Mouse (Mus musculus) embryonic facial prominence, embryonic 11.5 days (tissue): Measurements from ENCODE around the gene Emc6. TPM values are rescaled to one million over a fixed set of nuclear protein-coding genes. Genes with fewer than 3 reads are reported as not detected.

Source experiments
- ATAC-seq: fragments of 200-750 bp; cut with Nextera tagmentation; replicated peaks from 2 replicates; pipeline ENCODE4 v1.8.0; 2017; ENCODE audit warnings: low read depth; ENCODE audit not compliant: insufficient number of reproducible peaks, low FRiP score, low TSS enrichment
- DNase-seq: peaks from one replicate; pipeline ENCODE4 v3.0.0-alpha.2; 2015; ENCODE audit warnings: low spot score
- H3K27ac ChIP-seq: fragments of 300-500 bp; sonication (generic); replicated peaks from 2 replicates; pipeline ENCODE4 v1.5.1; 2014; ENCODE audit warnings: mild to moderate bottlenecking, low read depth, low read length, control low read depth
- H3K27me3 ChIP-seq: fragments of 300-500 bp; sonication (generic); 2 replicates; pipeline ENCODE4 v1.6.1; 2014; ENCODE audit warnings: mild to moderate bottlenecking, low read length, moderate library complexity, mixed read lengths; ENCODE audit not compliant: control insufficient read depth, insufficient read depth
- H3K36me3 ChIP-seq: fragments of 300-500 bp; sonication (generic); replicated peaks from 2 replicates; pipeline ENCODE4 v1.6.1; 2014; ENCODE audit warnings: low read depth, mild to moderate bottlenecking, low read length, moderate library complexity, mixed read lengths; ENCODE audit not compliant: control insufficient read depth, insufficient read depth
- H3K4me1 ChIP-seq: fragments of 300-500 bp; sonication (generic); 2 replicates; pipeline ENCODE4 v1.6.1; 2014; ENCODE audit warnings: low read length, mixed read lengths; ENCODE audit not compliant: control insufficient read depth, insufficient read depth
- H3K4me2 ChIP-seq: fragments of 300-500 bp; sonication (generic); 2 replicates; pipeline ENCODE4 v1.6.1; 2014; ENCODE audit warnings: low read depth, mild to moderate bottlenecking, control low read depth, low read length, moderate library complexity
- H3K4me3 ChIP-seq: fragments of 300-500 bp; sonication (generic); 2 replicates; pipeline ENCODE4 v1.5.1; 2014; ENCODE audit warnings: low read depth, low read length, control low read depth
- H3K9ac ChIP-seq: fragments of 300-500 bp; sonication (generic); replicated peaks from 2 replicates; pipeline ENCODE4 v1.6.1; 2014; ENCODE audit warnings: mild to moderate bottlenecking, control low read depth, low read length
- H3K9me3 ChIP-seq: fragments of 300-500 bp; sonication (generic); replicated peaks from 2 replicates; pipeline ENCODE4 v1.6.1; 2016; ENCODE audit warnings: mild to moderate bottlenecking, low read length, inconsistent platforms, mixed read lengths; ENCODE audit not compliant: control insufficient read depth
- WGBS: fragments of 180-500 bp; shearing (Covaris S2); extraction: QIAGEN DNeasy Blood & Tissue Kit; methylation state at CpG from one replicate; pipeline ENCODE4 v1.1.7; 2014; 5-methylcytosine and 5-hydroxymethylcytosine counted together
- polyA plus RNA-seq: library from polyadenylated mRNA; unstranded; fragments of >200 nt; fragmentation: Nextera tagmentation; extraction: Ambion mirVana; gene quantifications from 2 replicates; pipeline ENCODE4 v1.2.1, GENCODE M21; 2014

Emc6 gene
- 112 and 115 TPM in 2 replicates for polyA plus RNA-seq

DNA sequence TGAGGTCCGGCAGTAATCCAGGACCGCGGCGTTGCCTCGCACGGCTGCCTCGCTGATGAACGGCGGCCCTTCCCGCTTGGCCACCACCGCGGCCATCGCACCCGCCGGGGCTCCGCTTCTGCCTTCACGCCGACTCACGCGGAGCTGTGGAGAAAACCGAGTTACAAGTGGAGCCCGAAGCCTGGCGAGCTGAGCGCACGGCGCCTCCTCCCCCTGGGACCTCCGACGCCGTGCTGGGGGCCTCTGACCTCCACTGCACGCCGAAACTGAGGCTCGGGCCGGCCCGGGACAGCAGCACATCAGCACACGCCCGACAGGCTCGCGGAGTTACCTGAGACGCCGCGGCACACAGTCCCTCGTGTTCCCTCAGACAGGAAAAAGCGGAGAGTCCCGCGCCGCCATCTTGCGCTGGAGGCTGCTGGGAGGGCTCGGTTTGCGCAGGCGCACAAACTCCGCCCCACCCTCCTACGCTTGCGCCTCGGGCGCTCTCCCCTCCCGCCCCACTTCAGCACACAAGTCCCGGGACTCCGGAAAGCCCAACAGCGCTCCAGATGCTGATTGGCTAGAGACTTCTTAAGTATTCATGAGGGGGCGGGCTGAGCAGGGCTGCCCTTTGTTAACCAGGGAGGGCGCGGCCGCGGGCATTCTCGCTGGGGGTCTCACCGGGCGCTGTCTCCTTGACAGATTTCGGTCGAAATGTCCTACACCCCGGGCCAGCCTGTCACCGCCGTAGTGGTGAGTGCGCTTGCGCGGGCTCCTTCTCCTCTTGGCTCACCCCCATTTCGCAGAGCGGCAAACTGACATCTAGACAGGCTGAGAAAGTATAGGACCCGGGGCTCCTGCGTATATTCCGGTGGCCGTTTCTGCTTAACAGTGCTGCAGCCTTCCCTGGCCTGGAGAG, at the start of gene Emc6, which contains the start of gene Tax1bp3:
Gene Emc6 (minus strand): TSS at position 430 of the 901 bp plus-strand sequence.
Gene Tax1bp3 (plus strand): TSS at position 476 of the 901 bp plus-strand sequence.
- ATAC-seq = peak; percentile 97
- Histone ChIP-seq H3K4me1 (no peaks in the 10 kb centered on the region), H3K4me2 (peak within 1 kb of the TSS; percentile 55), H3K9me3 (no peaks in the 10 kb centered on the region), H3K9ac (peak within 1 kb of the TSS; percentile 87), H3K4me3 (peak within 1 kb of the TSS; percentile 85), H3K36me3 (no peaks in the 10 kb centered on the region; the same call in 1 of the 2 replicates), H3K27ac (peak within 1 kb of the TSS; percentile 90), H3K27me3 (no peaks in the 10 kb centered on the region)
- WGBS = under 1% methylated on average over 76 of the region's 81 CpGs
- DNase-seq = peak; percentile 99

GRCm38 (mm10) chr11:73225856-73226255, 49.0 kb upstream of the Emc6 start:
- H3K36me3 ChIP-seq = no peaks in the 10 kb centered on the region
- no peak overlapping the region for H3K9ac ChIP-seq
- 90% methylated on average over 6 of the region's 6 CpGs for WGBS
- H3K4me1 ChIP-seq = no peaks in the 10 kb centered on the region
- DNase-seq (no peak), ATAC-seq (no peak)
- no peak overlapping the region for H3K27ac ChIP-seq
- H3K27me3 ChIP-seq = no peaks in the 10 kb centered on the region
- no peak overlapping the region for H3K4me2 ChIP-seq
- no peak overlapping the region for H3K4me3 ChIP-seq
- H3K9me3 ChIP-seq = no peaks in the 10 kb centered on the region

DNA sequence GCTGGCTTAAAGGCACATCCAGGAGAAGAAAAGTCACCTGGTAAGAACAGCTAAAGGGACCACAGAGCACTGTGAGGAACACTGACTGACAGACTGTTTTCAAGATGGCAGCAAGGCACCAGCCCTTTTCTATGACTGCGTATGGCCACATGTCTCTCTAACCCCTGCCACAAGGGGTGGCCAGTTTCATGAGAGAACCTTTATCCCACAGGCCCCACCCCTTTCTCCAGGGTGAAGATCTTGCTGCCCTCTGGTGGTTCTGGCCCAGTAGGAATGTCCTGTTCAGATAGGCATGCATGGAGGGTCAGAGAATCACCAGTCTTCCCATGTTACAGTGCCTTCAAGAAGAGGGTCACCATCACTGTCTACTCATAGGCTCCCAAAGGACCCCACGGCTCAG, 47.1 kb upstream of the Emc6 start:
- 73% methylated on average over 2 of the region's 2 CpGs for WGBS
- no peak for ATAC-seq

DNA sequence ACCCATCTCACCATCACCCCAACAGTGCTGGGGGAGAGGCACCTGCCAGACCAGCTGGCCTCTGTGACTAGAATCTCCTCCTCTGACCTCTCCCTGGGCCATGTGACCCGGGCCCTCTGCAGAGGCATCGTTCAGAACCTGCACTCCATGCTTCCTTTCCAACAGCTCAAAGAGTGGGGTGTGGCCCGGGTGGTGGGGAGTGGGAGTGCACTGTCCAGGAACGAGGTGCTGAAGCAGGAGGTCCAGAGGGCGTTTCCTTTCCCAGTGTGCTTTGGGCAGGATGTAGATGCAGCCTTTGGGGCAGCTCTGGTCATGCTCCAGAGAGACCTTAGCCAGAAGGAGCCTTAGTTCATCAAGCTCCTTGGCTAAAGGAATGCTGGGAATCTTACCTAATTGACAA, 46.0 kb upstream of the Emc6 start:
- Histone ChIP-seq H3K4me1 (no peaks in the 10 kb centered on the region), H3K4me3 (no peak overlapping the region), H3K27me3 (no peaks in the 10 kb centered on the region), H3K9ac (no peak overlapping the region), H3K27ac (no peak overlapping the region), H3K4me2 (no peak overlapping the region), H3K36me3 (no peaks in the 10 kb centered on the region), H3K9me3 (no peaks in the 10 kb centered on the region)
- ATAC-seq (no peak), DNase-seq (no peak)
- WGBS = 44% methylated on average over 5 of the region's 5 CpGs

More for the DNA sequence above, 47.1 kb upstream of the Emc6 start:
- no peaks in the 10 kb centered on the region for H3K27me3 ChIP-seq
- H3K27ac ChIP-seq = no peak overlapping the region
- H3K9me3 ChIP-seq = no peaks in the 10 kb centered on the region
- no peak for DNase-seq
- H3K4me1 ChIP-seq = no peaks in the 10 kb centered on the region
- no peak overlapping the region for H3K4me2 ChIP-seq
- no peak overlapping the region for H3K4me3 ChIP-seq
- H3K36me3 ChIP-seq = no peaks in the 10 kb centered on the region
- no peak overlapping the region for H3K9ac ChIP-seq

DNA sequence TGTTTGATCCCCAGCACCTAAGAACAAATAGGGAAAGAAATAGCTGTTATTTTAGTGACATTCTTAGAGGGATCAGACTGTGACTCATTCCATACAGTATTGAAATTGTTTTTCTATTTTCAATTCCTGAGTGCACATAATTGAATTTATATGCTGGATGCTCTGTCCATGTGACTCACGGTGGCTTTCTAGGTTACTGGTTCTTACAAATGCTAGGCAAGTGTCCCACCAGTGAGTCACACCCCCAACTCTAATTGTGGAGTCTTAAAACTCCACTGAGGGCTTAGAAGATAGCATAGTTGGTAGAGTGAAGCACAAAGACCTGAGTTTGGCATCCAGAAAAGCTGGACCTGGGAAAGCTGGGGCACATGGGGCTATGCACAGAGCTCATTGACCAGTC, 43.8 kb upstream of the Emc6 start:
- H3K36me3 ChIP-seq = no peaks in the 10 kb centered on the region
- no peak overlapping the region for H3K9ac ChIP-seq
- ATAC-seq = no peak
- no peak for DNase-seq
- 94% methylated on average over 1 of the region's 1 CpGs for WGBS
- H3K4me3 ChIP-seq = no peak overlapping the region
- no peaks in the 10 kb centered on the region for H3K4me1 ChIP-seq
- no peak overlapping the region for H3K4me2 ChIP-seq
- H3K9me3 ChIP-seq = no peaks in the 10 kb centered on the region
- H3K27ac ChIP-seq = no peak overlapping the region
- no peaks in the 10 kb centered on the region for H3K27me3 ChIP-seq

DNA sequence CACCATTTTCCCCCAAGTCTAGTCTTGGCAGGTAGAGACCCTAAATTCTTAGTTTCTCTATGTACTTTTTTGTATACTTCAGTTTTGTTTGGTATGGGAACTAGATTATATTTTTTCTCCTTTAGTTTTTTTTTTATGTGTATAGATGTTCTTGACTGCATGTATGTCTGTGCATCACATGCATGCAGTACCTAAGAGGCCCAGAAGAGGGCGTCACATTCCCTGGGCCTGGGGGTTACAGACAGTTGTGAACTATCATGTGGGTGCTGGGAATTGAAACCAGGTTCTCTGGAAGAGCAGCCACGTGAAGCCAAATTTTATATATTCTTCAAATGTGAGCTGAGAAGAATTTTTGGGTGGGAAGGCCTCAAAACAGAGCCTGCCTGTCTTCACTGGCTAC, 42.8 kb upstream of the Emc6 start:
- Histone ChIP-seq H3K4me1 (no peaks in the 10 kb centered on the region), H3K36me3 (no peaks in the 10 kb centered on the region), H3K9ac (no peak overlapping the region), H3K9me3 (no peaks in the 10 kb centered on the region), H3K27ac (no peak overlapping the region), H3K4me3 (no peak overlapping the region), H3K4me2 (no peak overlapping the region), H3K27me3 (no peaks in the 10 kb centered on the region)
- DNase-seq (no peak), ATAC-seq (no peak)
- WGBS = 64% methylated on average over 2 of the region's 2 CpGs

DNA sequence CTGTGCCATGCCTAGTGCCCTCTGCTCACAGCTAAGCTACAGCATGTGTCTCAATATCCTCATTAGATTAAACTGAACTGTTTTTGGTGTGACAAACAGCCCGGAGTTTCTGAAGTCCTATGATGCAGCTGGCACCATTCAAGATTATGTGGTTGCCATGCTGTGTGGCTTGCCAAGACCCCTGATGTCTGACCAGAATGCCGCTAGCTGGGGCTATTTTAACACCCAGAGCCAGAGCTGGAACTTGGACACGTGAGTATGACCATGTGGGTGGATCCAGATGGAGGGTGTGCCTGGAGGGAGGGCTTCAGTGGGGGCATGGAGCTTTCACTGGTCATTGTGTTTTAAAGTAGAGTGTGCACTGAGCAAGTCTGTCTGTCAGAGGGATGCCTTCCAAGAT, 37.1 kb upstream of the Emc6 start:
- ATAC-seq = no peak
- no peak overlapping the region for H3K27ac ChIP-seq
- H3K9ac ChIP-seq = no peak overlapping the region
- H3K4me3 ChIP-seq = no peak overlapping the region
- no peaks in the 10 kb centered on the region for H3K9me3 ChIP-seq
- no peaks in the 10 kb centered on the region for H3K27me3 ChIP-seq
- no peaks in the 10 kb centered on the region for H3K36me3 ChIP-seq
- no peaks in the 10 kb centered on the region for H3K4me1 ChIP-seq
- no peak overlapping the region for H3K4me2 ChIP-seq
- no peak for DNase-seq
- 78% methylated on average over 3 of the region's 3 CpGs for WGBS

DNA sequence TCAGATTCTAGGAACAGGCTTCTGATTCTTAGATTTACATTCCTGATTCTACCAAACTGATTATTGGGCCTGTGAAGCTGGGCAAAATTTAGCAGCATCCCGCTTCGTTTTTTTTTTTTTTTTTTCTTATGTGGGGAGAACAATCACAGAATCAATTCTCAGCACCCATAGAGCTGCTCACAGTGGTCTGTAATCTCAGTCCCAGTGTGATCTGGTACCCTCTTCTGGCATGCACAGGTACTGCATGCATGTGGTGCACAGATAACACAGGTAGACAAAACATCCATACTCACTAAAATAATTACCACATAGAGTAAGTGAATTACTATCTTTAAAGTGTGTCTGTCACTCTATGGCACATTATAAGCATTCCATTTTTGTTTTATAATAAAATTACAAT, 30.8 kb upstream of the Emc6 start:
- no peak for ATAC-seq
- Histone ChIP-seq H3K27ac (no peak overlapping the region), H3K9me3 (no peaks in the 10 kb centered on the region), H3K27me3 (no peaks in the 10 kb centered on the region), H3K4me3 (no peak overlapping the region), H3K4me1 (no peaks in the 10 kb centered on the region), H3K4me2 (no peak overlapping the region), H3K36me3 (no peaks in the 10 kb centered on the region), H3K9ac (no peak overlapping the region)
- 74% methylated on average over 2 of the region's 2 CpGs for WGBS
- no peak for DNase-seq
